Mouse (Mus musculus) heart, postnatal 0 days (tissue): ENCODE results near the gene Gamt. TPM values are rescaled to one million over a fixed set of nuclear protein-coding genes. Genes with fewer than 3 reads are reported as not detected.

ENCODE experiments used
- ATAC-seq: fragments of 200-750 bp; cut with Nextera tagmentation; 2 replicates; pipeline ENCODE4 v1.8.0; 2017; ENCODE audit warnings: low read depth, moderate number of reproducible peaks, moderate library complexity; ENCODE audit not compliant: insufficient read depth
- DNase-seq: peaks from one replicate; pipeline ENCODE4 v3.0.0-alpha.2; 2016; ENCODE audit warnings: low spot score
- H3K27ac ChIP-seq: fragments of 300-500 bp; sonication (generic); 2 replicates; pipeline ENCODE4 v1.5.1; 2014; ENCODE audit warnings: low read depth, mild to moderate bottlenecking
- H3K27me3 ChIP-seq: fragments of 300-500 bp; sonication (generic); 2 replicates; pipeline ENCODE4 v1.6.1; 2014; ENCODE audit warnings: low read length, mixed read lengths; ENCODE audit not compliant: control insufficient read depth, insufficient read depth
- H3K36me3 ChIP-seq: fragments of 300-500 bp; sonication (generic); replicated peaks from 2 replicates; pipeline ENCODE4 v1.6.1; 2014; ENCODE audit warnings: low read length, mixed read lengths; ENCODE audit not compliant: control insufficient read depth, insufficient read depth
- H3K4me1 ChIP-seq: fragments of 300-500 bp; sonication (generic); 2 replicates; pipeline ENCODE4 v1.6.1; 2014; ENCODE audit warnings: antibody characterized with exemption; ENCODE audit not compliant: control insufficient read depth, insufficient read depth
- H3K4me2 ChIP-seq: fragments of 300-500 bp; sonication (generic); 2 replicates; pipeline ENCODE4 v1.6.1; 2014; ENCODE audit warnings: low read depth, mild to moderate bottlenecking, low read length, moderate library complexity
- H3K4me3 ChIP-seq: fragments of 300-500 bp; sonication (generic); 2 replicates; pipeline ENCODE4 v1.5.1; 2014; ENCODE audit warnings: low read depth, low read length
- H3K9ac ChIP-seq: fragments of 300-500 bp; sonication (generic); replicated peaks from 2 replicates; pipeline ENCODE4 v1.6.1; 2014; ENCODE audit warnings: low read depth, low read length, mixed read lengths
- H3K9me3 ChIP-seq: fragments of 300-500 bp; sonication (generic); replicated peaks from 2 replicates; pipeline ENCODE4 v1.6.1; 2016; ENCODE audit warnings: low read length; ENCODE audit not compliant: control insufficient read depth
- CTCF ChIP-seq: IDR thresholded peaks from 2 replicates; pipeline ENCODE4 v1.5.1; 2016; ENCODE audit warnings: antibody characterized with exemption, control low read depth, low read depth
- EP300 ChIP-seq: IDR thresholded peaks from 2 replicates; pipeline ENCODE4 v1.6.1; 2016; ENCODE audit warnings: antibody characterized with exemption, low read depth
- WGBS: fragments of 180-500 bp; shearing (Covaris S2); extraction: QIAGEN DNeasy Blood & Tissue Kit; methylation state at CpG from one replicate; pipeline ENCODE4 v1.1.7; 2014; 5-methylcytosine and 5-hydroxymethylcytosine counted together
- polyA plus RNA-seq: library from polyadenylated mRNA; unstranded; fragments of >200 nt; fragmentation: Nextera tagmentation; extraction: Ambion mirVana; gene quantifications from 2 replicates; pipeline ENCODE4 v1.2.1, GENCODE M21; 2015
- total RNA-seq: library from RNA; depleted of rRNA; stranded (reverse); fragments of >200 nt; gene quantifications from 2 replicates; pipeline ENCODE4 v1.2.3, GENCODE M21; 2014; ENCODE audit warnings: low replicate concordance

Gene Gamt
- total and polyA plus RNA-seq, 2 experiments from 2014 or later = 22.8 to 27.7 TPM

- 79% methylated on average over 10 of the region's 10 CpGs for WGBS
- Histone ChIP-seq H3K4me3 (no peak overlapping the region), H3K9ac (no peak overlapping the region), H3K36me3 (no peaks in the 10 kb centered on the region), H3K27me3 (peaks cover 76% of the 10 kb centered on the region), H3K27ac (peak overlapping the region; percentile 40; the same call in 1 of the 2 replicates), H3K9me3 (no peaks in the 10 kb centered on the region), H3K4me2 (0 out of 2 replicates have a peak overlapping the region, but pooled peaks have one; percentile 19), H3K4me1 (peaks cover 9% of the 10 kb centered on the region; the same call in 1 of the 2 replicates)
- no peak for ATAC-seq
- no peak for DNase-seq
- no peak for TF ChIP-seq CTCF
- no peak for TF ChIP-seq EP300
Observed at GRCm38 (mm10) chr10:80301256-80302081, 40.7 kb upstream of the Gamt start.

- Histone ChIP-seq H3K9me3 (no peaks in the 10 kb centered on the region), H3K27ac (no peak overlapping the region), H3K9ac (no peak overlapping the region), H3K36me3 (no peaks in the 10 kb centered on the region), H3K27me3 (peaks cover 70% of the 10 kb centered on the region), H3K4me3 (no peak overlapping the region), H3K4me2 (no peak overlapping the region), H3K4me1 (peaks cover 14% of the 10 kb centered on the region; the same call in 1 of the 2 replicates)
- 45% methylated on average over 11 of the region's 11 CpGs for WGBS
- no peak for TF ChIP-seq EP300
- TF ChIP-seq CTCF = no peak
- no peak for DNase-seq
- no peak for ATAC-seq
Observed at GRCm38 (mm10) chr10:80300672-80301181, 39.9 kb upstream of the Gamt start.

GRCm38 (mm10) chr10:80299824-80300223, 39.0 kb upstream of the Gamt start:
- H3K9ac ChIP-seq = no peak overlapping the region
- H3K4me3 ChIP-seq = no peak overlapping the region
- no peak for ATAC-seq
- H3K9me3 ChIP-seq = no peaks in the 10 kb centered on the region
- peaks cover 1% of the 10 kb centered on the region; the same call in 1 of the 2 replicates for H3K36me3 ChIP-seq
- TF ChIP-seq CTCF (no peak), EP300 (no peak)
- WGBS = 48% methylated on average over 10 of the region's 10 CpGs
- no peak overlapping the region for H3K27ac ChIP-seq
- H3K27me3 ChIP-seq = peaks cover 63% of the 10 kb centered on the region
- no peak for DNase-seq
- peaks cover 14% of the 10 kb centered on the region; the same call in 1 of the 2 replicates for H3K4me1 ChIP-seq
- no peak overlapping the region for H3K4me2 ChIP-seq

DNA sequence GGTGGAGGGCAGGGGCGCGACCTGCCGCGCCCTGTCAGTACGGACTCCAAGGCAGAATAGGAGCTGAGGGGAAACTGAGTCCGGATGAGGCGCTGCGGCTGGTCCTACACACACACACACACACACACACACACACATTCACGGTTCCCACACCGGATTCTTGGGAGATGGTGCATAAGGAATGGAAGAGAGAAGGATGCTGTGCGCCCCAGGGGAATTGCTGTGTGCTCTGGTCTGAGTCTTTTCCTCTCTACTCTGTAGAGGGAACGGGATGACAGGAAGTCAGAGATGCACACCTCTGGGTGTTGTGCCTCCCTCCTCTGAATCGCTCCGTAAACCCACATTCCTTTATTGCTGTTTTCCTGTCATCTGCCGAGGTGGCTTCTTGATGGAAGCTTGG, 38.5 kb upstream of the Gamt start:
- no peak overlapping the region for H3K4me2 ChIP-seq
- 17% methylated on average over 15 of the region's 15 CpGs for WGBS
- no peak for ATAC-seq
- no peaks in the 10 kb centered on the region for H3K9me3 ChIP-seq
- peaks cover 58% of the 10 kb centered on the region for H3K27me3 ChIP-seq
- TF ChIP-seq CTCF (no peak), EP300 (no peak)
- H3K9ac ChIP-seq = no peak overlapping the region
- H3K4me1 ChIP-seq = peaks cover 14% of the 10 kb centered on the region; the same call in 1 of the 2 replicates
- peak overlapping the region; percentile 12 for H3K4me3 ChIP-seq
- DNase-seq = no peak
- H3K27ac ChIP-seq = no peak overlapping the region
- peaks cover 6% of the 10 kb centered on the region for H3K36me3 ChIP-seq

GRCm38 (mm10) chr10:80298571-80299281, 37.9 kb upstream of the Gamt start:
- Histone ChIP-seq H3K36me3 (peaks cover 12% of the 10 kb centered on the region), H3K27me3 (peaks cover 52% of the 10 kb centered on the region), H3K27ac (no peak overlapping the region), H3K4me3 (peak overlapping the region; percentile 12), H3K9me3 (no peaks in the 10 kb centered on the region), H3K4me1 (peaks cover 14% of the 10 kb centered on the region; the same call in 1 of the 2 replicates), H3K9ac (no peak overlapping the region), H3K4me2 (no peak overlapping the region)
- 8% methylated on average over 26 of the region's 26 CpGs for WGBS
- no peak for DNase-seq
- no peak for TF ChIP-seq EP300
- no peak for TF ChIP-seq CTCF
- ATAC-seq = 0 out of 2 replicates have a peak, but pooled peaks have one; percentile 21
